Mouse (Mus musculus) liver, embryonic 14.5 days (tissue): ENCODE measurements around the gene Exoc6b.

Source experiments
- CTCF ChIP-seq: IDR thresholded peaks from 2 replicates; pipeline ENCODE4 v1.5.1; 2016; ENCODE audit warnings: antibody characterized with exemption, low read depth, control low read depth
- EP300 ChIP-seq: IDR thresholded peaks from 2 replicates; pipeline ENCODE4 v1.6.1; 2016; ENCODE audit warnings: antibody characterized with exemption, low read depth

DNA sequence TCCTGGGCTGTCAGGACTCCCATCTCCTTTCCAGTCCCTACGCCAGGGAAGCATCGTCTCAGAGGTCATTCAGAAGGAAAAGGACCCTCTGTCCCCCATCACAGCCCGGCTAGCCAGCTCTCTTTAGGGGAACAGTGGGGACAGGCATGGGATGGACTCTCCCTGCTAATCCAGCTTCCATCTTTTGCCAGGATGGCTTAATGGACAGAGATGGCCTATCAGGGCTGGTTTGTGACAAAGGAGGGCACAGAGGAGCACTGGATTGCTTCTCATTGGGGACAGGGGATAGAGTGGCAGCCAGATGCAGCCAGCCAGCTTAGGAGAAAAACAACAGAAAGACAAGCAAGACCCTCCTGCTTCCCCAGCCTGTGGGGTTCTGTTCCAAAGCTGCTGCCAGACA, 474.7 kb downstream of the Exoc6b start:
- TF ChIP-seq CTCF, result no peak
- TF ChIP-seq EP300, result no peak
